Mouse (Mus musculus): ENCODE data around the gene Arid5a. TPM values are rescaled to one million over a fixed set of nuclear protein-coding genes. Genes with fewer than 3 reads are reported as not detected.
A peak's percentile ranks its signal among the peaks of the same experiment; 100 is the strongest.

The Arid5a gene
- polyA plus RNA-seq, 1 experiment from 2014 or later = 7.9 TPM

DNA sequence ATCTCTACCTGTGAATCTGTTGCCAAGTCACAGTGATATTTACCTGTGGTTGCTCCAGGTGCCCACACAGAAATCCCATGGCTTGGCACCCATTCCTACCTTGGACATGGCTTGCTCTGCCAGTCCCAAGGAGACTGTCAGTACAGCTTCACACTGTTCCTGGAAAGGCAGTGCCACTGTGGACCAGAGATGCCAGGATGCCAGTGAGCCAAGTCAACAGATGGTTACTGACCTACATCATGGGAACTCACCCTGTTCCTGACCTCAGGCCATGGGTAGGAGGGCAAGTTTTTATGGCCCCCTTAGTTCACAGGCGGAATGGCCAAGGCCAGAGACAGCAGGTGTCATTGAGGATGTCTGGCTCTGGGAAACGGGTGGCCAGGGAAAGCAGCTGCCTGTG, 13.6 kb downstream of the Arid5a start:
- ATAC-seq (ENCODE audit: low FRiP score, low TSS enrichment) = no peak
- no peak overlapping the region for H3K9ac ChIP-seq (replicated peaks; ENCODE audit: low read length)
- H3K4me3 ChIP-seq (ENCODE audit: low read length) = no peak overlapping the region
- peaks cover 8% of the 10 kb centered on the region for H3K36me3 ChIP-seq (ENCODE audit: insufficient read depth, low read length)
- WGBS = 67% methylated on average over 2 of the region's 2 CpGs
- H3K27me3 ChIP-seq (ENCODE audit: insufficient read depth, low read length) = no peaks in the 10 kb centered on the region
- H3K4me2 ChIP-seq (replicated peaks; ENCODE audit: low read depth, low read length) = no peak overlapping the region
- no peak overlapping the region for H3K27ac ChIP-seq (ENCODE audit: low read length)
- peaks cover 8% of the 10 kb centered on the region; the same call in 1 of the 2 replicates for H3K4me1 ChIP-seq (ENCODE audit: insufficient read depth, low read length)
- H3K9me3 ChIP-seq (ENCODE audit: low read length) = no peaks in the 10 kb centered on the region

DNA sequence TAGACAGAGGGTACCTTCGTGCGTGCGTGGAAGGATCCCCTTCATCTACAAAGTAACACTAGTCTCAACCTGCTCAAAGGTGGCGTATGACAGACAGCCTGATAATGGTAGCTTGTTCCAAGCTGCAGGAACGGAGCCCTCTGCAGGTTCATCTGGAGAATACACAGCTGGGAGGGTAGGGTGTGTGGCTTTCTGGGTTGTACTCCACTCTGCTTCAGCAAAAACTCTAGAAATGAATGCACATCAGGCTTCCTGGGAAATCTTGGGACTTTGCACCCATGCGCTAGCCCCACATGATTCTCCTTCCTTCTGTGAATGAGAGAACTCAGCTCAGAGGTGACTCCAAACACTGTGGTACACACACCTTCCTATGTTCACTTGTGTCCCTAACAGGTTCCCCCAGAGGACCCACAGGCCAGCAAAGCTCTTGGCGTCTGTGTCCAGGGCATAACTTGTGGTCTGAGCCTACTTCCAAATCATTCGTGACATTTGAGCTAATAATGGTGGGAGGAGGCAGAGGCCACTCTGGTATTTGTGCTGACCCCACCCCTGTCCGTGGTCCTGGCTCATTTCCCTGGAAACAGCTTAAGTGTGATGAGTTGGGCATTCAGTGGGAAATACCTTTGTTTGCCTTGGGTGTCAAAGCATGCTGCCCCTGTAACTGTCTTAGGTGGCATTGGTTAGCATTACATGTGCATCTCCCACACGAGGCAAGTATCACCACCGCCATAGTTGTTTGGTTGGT, 14.5 kb downstream of the Arid5a start:
- peaks cover 8% of the 10 kb centered on the region; the same call in 1 of the 2 replicates for H3K4me1 ChIP-seq (ENCODE audit: insufficient read depth, low read length)
- peaks cover 8% of the 10 kb centered on the region for H3K36me3 ChIP-seq (ENCODE audit: insufficient read depth, low read length)
- no peak overlapping the region for H3K4me2 ChIP-seq (replicated peaks; ENCODE audit: low read depth, low read length)
- no peak; the same call in 1 of the 2 replicates for ATAC-seq (ENCODE audit: low FRiP score, low TSS enrichment)
- H3K27me3 ChIP-seq (ENCODE audit: insufficient read depth, low read length) = no peaks in the 10 kb centered on the region
- no peaks in the 10 kb centered on the region for H3K9me3 ChIP-seq (ENCODE audit: low read length)
- H3K27ac ChIP-seq (ENCODE audit: low read length) = no peak overlapping the region
- H3K4me3 ChIP-seq (ENCODE audit: low read length) = no peak overlapping the region
- 62% methylated on average over 11 of the region's 11 CpGs for WGBS
- no peak overlapping the region for H3K9ac ChIP-seq (replicated peaks; ENCODE audit: low read length)

DNA sequence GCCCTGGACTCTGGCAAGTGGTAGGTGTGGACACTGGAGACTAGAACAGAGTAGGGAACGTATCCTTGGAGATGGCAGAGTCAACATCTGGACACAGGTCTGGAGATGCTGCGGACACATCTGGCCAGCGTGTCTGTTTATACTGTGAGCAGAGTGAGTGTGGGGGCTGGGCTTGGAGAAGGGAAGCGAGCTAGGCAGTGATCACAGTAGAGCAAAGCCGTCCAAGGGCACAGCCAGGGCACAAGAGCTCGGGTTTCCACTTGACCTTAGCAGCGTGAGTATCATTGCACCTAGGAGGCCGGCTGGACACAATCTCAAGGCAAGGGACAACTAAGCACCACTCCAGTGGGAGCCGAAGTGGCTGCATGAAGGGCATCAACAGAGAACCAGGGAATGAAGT, 15.5 kb downstream of the Arid5a start:
- ATAC-seq (ENCODE audit: low FRiP score, low TSS enrichment) = peak; percentile 47
- WGBS = 26% methylated on average over 9 of the region's 9 CpGs
- Histone ChIP-seq H3K36me3 (ENCODE audit: insufficient read depth, low read length) (peaks cover 8% of the 10 kb centered on the region), H3K4me1 (ENCODE audit: insufficient read depth, low read length) (peaks cover 8% of the 10 kb centered on the region; the same call in 1 of the 2 replicates), H3K27ac (ENCODE audit: low read length) (no peak overlapping the region), H3K27me3 (ENCODE audit: insufficient read depth, low read length) (no peaks in the 10 kb centered on the region), H3K4me3 (ENCODE audit: low read length) (no peak overlapping the region), H3K9me3 (ENCODE audit: low read length) (no peaks in the 10 kb centered on the region), H3K9ac (replicated peaks; ENCODE audit: low read length) (no peak overlapping the region), H3K4me2 (replicated peaks; ENCODE audit: low read depth, low read length) (no peak overlapping the region)

DNA sequence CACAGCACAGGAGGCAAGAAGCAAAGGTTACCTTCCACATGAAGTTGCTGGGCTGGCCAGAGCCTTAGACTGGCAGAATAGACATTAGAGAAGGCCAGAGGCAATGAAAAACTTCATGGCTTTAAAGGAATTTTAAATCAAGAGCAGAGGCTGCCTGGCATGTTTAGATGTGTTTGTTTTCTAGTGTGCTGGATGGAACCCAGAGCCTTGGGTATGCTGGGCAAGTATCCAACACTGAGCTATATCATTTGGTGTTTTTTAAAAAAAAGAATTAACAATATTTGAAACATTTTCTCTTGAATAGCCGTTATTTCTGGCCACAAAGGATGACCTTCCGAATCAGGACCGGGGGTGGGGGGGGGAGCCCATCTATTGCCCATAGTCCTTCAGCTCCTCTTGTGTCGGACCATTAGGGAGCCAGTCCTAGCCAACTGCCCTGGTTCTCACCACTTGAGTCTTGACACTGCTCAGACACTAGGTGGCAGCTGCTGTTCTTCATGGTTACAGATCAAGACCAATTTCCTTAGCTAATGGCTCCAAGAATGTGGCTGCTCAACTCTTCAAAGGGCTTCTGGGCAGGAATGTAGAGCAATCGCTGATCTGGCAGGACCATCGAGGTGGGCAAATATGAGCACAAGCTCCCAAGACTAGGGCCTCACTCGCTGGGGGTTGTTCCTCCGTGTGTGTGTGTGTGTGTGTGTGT, 16.4 kb downstream of the Arid5a start:
- no peak; the same call in 1 of the 2 replicates for ATAC-seq (ENCODE audit: low FRiP score, low TSS enrichment)
- Histone ChIP-seq H3K4me1 (ENCODE audit: insufficient read depth, low read length) (peaks cover 8% of the 10 kb centered on the region; the same call in 1 of the 2 replicates), H3K36me3 (ENCODE audit: insufficient read depth, low read length) (peaks cover 7% of the 10 kb centered on the region; the same call in 1 of the 2 replicates), H3K9ac (replicated peaks; ENCODE audit: low read length) (no peak overlapping the region), H3K4me3 (ENCODE audit: low read length) (no peak overlapping the region), H3K27me3 (ENCODE audit: insufficient read depth, low read length) (no peaks in the 10 kb centered on the region), H3K27ac (ENCODE audit: low read length) (no peak overlapping the region), H3K9me3 (ENCODE audit: low read length) (no peaks in the 10 kb centered on the region), H3K4me2 (replicated peaks; ENCODE audit: low read depth, low read length) (no peak overlapping the region)
- WGBS = 39% methylated on average over 8 of the region's 8 CpGs

DNA sequence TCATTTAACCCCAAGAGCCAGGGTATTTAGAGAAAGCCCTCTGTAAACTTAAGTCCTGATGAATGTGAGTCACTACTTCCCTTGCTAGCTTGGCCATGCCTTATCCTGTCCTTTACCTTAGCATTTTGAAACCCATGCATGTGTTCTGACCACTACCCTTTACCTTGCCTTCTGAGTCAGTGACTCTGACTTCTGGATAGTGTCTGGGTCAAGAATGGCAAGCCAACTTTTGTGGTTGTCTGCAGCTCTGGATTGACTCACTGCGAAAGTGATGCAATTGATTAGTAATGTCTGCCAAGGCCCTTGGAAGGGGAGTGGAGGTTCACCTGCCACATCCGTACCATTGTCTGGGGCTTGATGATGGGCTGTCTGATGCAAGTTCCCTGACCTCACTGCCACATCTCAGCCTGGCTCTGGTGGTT, 18.4 kb downstream of the Arid5a start:
- Histone ChIP-seq H3K9ac (replicated peaks; ENCODE audit: low read length) (no peak overlapping the region), H3K4me2 (replicated peaks; ENCODE audit: low read depth, low read length) (no peak overlapping the region), H3K4me3 (ENCODE audit: low read length) (no peak overlapping the region), H3K27me3 (ENCODE audit: insufficient read depth, low read length) (no peaks in the 10 kb centered on the region), H3K36me3 (ENCODE audit: insufficient read depth, low read length) (peaks cover 8% of the 10 kb centered on the region; the same call in 1 of the 2 replicates), H3K27ac (ENCODE audit: low read length) (no peak overlapping the region), H3K9me3 (ENCODE audit: low read length) (no peaks in the 10 kb centered on the region), H3K4me1 (ENCODE audit: insufficient read depth, low read length) (peaks cover 8% of the 10 kb centered on the region; the same call in 1 of the 2 replicates)
- 95% methylated on average over 2 of the region's 2 CpGs for WGBS
- ATAC-seq (ENCODE audit: low FRiP score, low TSS enrichment) = no peak

DNA sequence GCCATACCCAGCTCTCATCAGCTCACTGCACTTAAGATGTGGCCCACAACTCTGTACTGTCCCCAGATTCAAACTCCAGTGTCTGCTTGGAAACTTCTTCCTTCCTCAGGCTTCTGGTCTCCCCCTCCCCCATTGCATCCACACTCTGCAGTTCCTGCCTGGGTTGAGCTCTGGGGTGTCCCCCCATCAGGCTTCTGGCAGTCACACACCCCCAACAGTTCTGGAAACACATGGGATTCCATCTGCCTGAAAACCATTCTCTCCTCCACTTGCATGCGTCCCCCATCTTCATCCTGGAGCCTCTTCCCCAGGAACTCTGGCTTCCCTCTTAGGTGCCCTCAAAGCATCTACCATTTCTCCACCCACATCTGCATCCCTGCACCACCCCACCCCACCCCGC, 19.3 kb downstream of the Arid5a start:
- WGBS = 100% methylated on average over 2 of the region's 2 CpGs
- no peak overlapping the region for H3K27ac ChIP-seq (ENCODE audit: low read length)
- no peaks in the 10 kb centered on the region for H3K9me3 ChIP-seq (ENCODE audit: low read length)
- peaks cover 8% of the 10 kb centered on the region; the same call in 1 of the 2 replicates for H3K4me1 ChIP-seq (ENCODE audit: insufficient read depth, low read length)
- H3K36me3 ChIP-seq (ENCODE audit: insufficient read depth, low read length) = peaks cover 8% of the 10 kb centered on the region; the same call in 1 of the 2 replicates
- no peak overlapping the region for H3K4me2 ChIP-seq (replicated peaks; ENCODE audit: low read depth, low read length)
- no peak overlapping the region for H3K4me3 ChIP-seq (ENCODE audit: low read length)
- ATAC-seq (ENCODE audit: low FRiP score, low TSS enrichment) = no peak
- no peaks in the 10 kb centered on the region for H3K27me3 ChIP-seq (ENCODE audit: insufficient read depth, low read length)
- H3K9ac ChIP-seq (replicated peaks; ENCODE audit: low read length) = no peak overlapping the region

DNA sequence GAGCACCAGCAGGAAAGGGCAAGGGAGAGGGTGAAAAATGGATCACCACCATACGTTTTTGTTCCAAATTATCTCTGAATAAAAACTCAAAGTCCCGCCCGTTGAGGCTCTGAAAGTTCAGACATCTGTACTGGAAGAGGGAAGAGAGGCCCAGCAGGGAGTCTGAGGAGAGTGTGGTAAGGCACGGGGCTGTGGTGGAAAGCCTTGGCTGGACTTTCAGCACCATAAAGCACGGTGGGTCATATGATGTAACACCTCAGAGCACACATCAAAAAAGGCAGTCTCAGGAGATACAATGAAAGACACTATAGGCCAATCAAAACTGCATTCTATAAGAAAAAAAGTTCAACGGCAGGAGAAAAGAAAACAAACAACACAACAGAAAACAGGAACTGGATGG, 24.2 kb downstream of the Arid5a start:
- WGBS = 64% methylated on average over 6 of the region's 6 CpGs
- ATAC-seq (ENCODE audit: low FRiP score, low TSS enrichment) = no peak
- Histone ChIP-seq H3K36me3 (ENCODE audit: insufficient read depth, low read length) (peaks cover 22% of the 10 kb centered on the region), H3K9ac (replicated peaks; ENCODE audit: low read length) (no peak overlapping the region), H3K27ac (ENCODE audit: low read length) (no peak overlapping the region), H3K27me3 (ENCODE audit: insufficient read depth, low read length) (no peaks in the 10 kb centered on the region), H3K4me2 (replicated peaks; ENCODE audit: low read depth, low read length) (no peak overlapping the region), H3K4me3 (ENCODE audit: low read length) (no peak overlapping the region), H3K9me3 (ENCODE audit: low read length) (no peaks in the 10 kb centered on the region), H3K4me1 (ENCODE audit: insufficient read depth, low read length) (no peaks in the 10 kb centered on the region)

DNA sequence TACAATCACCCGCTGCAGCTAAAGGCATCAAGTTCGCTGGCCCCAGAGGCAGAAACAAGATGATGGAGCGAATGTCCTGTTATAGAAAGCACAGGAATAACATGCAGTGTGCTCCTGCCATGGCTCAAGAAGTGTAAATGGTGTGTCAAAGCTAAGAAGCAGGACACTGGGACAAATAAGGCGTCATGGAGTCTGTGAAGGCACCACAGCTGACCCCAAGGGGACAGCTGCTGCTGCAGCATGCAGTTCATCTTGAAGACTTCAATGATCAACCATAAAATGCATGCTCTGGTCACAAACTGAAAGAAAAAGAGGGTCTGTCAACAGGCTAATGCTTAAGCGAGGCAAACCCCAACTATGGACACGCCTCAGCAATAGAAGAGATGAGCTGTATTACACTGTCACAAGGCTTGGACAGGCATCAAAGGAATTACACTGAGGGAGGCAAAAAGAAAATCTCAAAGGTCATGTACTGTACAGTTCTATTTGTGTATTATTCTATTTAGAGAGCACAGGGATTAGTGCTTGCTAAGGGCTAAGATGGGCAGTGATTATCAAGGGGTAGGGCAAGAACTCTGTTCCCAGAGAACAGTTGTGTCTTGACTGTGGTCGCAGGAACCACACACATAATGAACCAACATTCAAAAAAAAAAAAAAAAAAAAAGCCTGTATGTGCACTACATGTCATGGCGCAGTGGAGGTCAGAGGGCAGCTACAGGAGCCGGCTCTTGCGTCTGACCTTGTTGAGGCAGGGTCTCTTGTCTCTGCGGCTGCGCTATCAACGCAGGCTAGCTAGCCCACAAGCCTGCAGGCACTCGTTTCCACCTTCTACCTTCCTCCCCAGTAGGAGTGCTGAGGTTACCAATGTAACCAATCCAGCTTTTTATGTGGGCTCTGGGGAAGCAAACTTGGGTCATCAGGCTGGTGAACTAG, 25.7 kb downstream of the Arid5a start:
- no peak for ATAC-seq (ENCODE audit: low FRiP score, low TSS enrichment)
- Histone ChIP-seq H3K4me1 (ENCODE audit: insufficient read depth, low read length) (no peaks in the 10 kb centered on the region), H3K4me2 (replicated peaks; ENCODE audit: low read depth, low read length) (no peak overlapping the region), H3K27ac (ENCODE audit: low read length) (no peak overlapping the region), H3K4me3 (ENCODE audit: low read length) (no peak overlapping the region), H3K27me3 (ENCODE audit: insufficient read depth, low read length) (no peaks in the 10 kb centered on the region), H3K9ac (replicated peaks; ENCODE audit: low read length) (no peak overlapping the region), H3K36me3 (ENCODE audit: insufficient read depth, low read length) (peaks cover 37% of the 10 kb centered on the region), H3K9me3 (ENCODE audit: low read length) (no peaks in the 10 kb centered on the region)
- WGBS = 80% methylated on average over 14 of the region's 14 CpGs

DNA sequence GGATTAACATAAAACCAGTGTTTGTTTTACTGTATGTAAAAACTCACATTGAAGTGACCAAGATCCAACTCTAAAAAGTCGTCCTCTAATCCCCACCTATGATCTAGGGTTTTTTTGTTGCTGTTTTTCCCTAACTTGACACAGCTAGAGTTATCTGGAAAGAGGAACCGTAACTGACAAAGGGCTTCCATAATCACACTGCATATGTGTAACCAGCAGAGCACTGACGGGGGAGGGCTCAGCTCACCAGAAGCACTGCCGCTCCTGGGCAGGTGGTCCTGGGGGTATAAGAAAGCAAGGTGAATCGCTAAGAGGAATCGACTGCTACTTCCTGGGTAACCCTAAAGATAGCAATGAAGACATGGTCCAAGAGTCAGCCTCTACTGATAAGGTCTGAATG, 35.0 kb downstream of the Arid5a start:
- H3K36me3 ChIP-seq (ENCODE audit: insufficient read depth, low read length) = peaks cover 88% of the 10 kb centered on the region
- 95% methylated on average over 6 of the region's 6 CpGs for WGBS
- no peaks in the 10 kb centered on the region for H3K9me3 ChIP-seq (ENCODE audit: low read length)
- no peak overlapping the region for H3K4me2 ChIP-seq (replicated peaks; ENCODE audit: low read depth, low read length)
- ATAC-seq (ENCODE audit: low FRiP score, low TSS enrichment) = no peak
- no peaks in the 10 kb centered on the region for H3K27me3 ChIP-seq (ENCODE audit: insufficient read depth, low read length)
- H3K4me1 ChIP-seq (ENCODE audit: insufficient read depth, low read length) = no peaks in the 10 kb centered on the region
- H3K27ac ChIP-seq (ENCODE audit: low read length) = no peak overlapping the region
- H3K4me3 ChIP-seq (ENCODE audit: low read length) = no peak overlapping the region
- no peak overlapping the region for H3K9ac ChIP-seq (replicated peaks; ENCODE audit: low read length)
